Mouse (Mus musculus) ES-Bruce4 (cell line): ENCODE results near the gene Tbc1d16.

Experiments
- CTCF ChIP-seq: IDR thresholded peaks from one replicate; pipeline ENCODE4 v1.8.1; 2011; ENCODE audit warnings: low read depth, low read length
- EP300 ChIP-seq: IDR thresholded peaks from 2 replicates; pipeline ENCODE4 v1.6.1; 2011; ENCODE audit warnings: low read depth, low read length; ENCODE audit not compliant: insufficient read depth
- POLR2A ChIP-seq: IDR thresholded peaks from one replicate; pipeline ENCODE4 v1.8.1; 2011; ENCODE audit warnings: low read length; ENCODE audit not compliant: insufficient read depth

DNA sequence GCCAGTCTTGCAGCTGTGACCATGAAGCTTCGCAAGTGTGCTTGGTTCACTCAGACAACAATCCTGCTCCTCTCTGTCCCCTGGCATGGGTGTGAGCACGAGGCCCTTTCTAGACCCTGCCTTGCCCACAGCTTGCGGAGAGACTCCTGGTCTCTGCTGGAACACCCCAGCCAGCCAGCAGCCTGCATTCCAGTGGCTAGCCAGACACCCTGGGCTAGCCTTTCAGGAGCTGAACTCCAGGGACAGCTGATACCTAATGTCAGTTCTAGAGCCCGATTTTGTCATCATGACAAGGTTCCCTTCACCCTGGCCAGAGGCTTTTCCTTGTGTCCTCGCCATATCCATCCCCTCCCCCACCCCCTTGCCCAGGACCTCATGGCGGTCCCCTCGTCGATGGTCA is 81.1 kb downstream of the Tbc1d16 start:
- TF ChIP-seq POLR2A (no peak), CTCF (no peak), EP300 (no peak)
